Mouse (Mus musculus) kidney, postnatal 14 days (tissue): ENCODE measurements around the gene Clmp.
A peak's percentile ranks its signal among the peaks of the same experiment; 100 is the strongest.

Source experiments
- DNase-seq: peaks from one replicate; pipeline ENCODE4 v3.0.0; 2022; ENCODE audit warnings: mixed read lengths

Clmp gene

GRCm38 (mm10) chr9:40685801-40686420 is at the start of gene Clmp:
Clmp (plus strand) TSS chr9:40685962.
- DNase-seq = peak; percentile 29

DNA sequence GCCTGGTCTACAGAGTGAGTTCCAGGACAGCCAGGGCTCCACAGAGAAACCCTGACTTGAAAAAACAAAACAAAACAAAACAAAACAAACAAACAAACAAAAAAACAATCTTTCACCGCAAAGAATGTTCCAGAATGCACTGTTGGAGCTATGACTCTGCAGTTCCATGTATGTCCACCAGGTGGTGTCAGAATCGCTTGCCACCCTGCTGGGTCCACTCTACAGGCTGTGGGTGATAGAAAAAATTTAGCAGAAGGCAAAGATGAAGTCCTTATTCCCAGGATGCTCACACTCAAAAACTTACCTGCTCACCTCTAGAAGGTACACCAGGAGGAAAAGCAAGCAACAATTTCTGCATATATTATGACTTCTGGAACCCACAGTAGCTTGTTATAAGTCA is 49.7 kb upstream of the Clmp start:
- peak; percentile 79 for DNase-seq

DNA sequence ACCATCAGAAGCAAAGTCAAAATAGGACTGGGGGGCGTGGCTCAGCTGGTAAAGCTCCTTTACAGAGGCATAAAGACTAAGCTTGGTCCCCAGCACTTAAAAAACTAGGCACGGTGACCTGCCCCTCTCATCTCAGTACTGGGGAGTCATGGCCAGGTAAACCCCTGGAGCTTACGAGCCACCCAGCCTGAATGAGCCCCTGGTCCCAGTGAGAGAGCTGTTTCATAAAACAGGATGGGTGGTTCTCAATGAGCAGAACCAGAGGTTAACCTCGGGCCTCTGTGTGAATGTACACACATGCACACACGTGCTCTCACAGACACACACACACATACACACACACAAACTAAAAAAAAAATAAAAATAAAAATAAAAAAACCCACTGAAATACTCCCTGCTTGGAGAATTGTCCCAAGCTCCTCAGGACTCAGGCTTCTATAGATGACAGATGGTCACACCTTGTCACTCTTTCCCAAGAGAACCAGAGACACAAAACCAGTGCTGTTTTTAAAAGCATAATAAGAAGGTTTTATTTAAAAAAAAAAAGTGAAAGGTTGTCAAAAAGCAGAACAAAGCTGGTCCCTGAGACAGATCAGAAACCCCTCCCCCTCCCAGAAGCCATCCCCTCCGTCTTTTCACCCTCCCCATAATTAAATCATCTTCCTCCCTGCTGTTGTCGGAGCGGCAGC is 47.9 kb upstream of the Clmp start:
- DNase-seq = no peak

DNA sequence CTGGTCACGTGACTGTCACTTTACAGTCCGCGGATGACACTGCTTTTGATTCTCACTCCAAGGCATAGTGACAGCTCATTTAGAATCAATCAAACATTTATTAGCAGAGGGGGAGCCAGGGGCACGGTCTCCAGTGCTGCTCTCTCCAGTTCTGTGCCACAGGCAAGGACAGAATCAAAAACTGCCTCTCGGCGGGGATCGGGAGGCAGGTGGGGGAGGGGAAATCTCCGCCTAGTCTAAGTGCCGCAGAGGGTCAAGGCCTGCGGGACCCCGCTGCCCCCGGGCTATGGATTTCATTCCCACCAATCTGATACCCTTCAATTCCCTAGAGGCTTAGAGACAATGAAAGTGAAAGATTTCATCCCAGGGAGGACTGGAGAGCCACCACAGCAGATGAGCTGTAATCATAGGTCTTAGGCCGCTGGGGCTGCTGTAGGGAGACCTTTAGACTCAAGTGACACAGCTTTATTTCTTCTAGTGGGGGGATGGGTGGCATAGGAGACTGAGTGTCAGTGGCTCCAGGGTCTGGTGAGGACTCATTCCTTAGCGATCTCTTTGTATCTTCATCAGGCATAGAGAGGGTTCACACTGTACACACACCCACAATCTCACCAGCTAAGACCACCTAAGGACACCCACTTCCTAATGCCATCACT is 47.2 kb upstream of the Clmp start:
- peak; percentile 51 for DNase-seq

GRCm38 (mm10) chr9:40639536-40640187 is 46.1 kb upstream of the Clmp start:
- DNase-seq = peak; percentile 15

- DNase-seq = no peak
Measured at GRCm38 (mm10) chr9:40641318-40641717, 44.4 kb upstream of the Clmp start.

DNA sequence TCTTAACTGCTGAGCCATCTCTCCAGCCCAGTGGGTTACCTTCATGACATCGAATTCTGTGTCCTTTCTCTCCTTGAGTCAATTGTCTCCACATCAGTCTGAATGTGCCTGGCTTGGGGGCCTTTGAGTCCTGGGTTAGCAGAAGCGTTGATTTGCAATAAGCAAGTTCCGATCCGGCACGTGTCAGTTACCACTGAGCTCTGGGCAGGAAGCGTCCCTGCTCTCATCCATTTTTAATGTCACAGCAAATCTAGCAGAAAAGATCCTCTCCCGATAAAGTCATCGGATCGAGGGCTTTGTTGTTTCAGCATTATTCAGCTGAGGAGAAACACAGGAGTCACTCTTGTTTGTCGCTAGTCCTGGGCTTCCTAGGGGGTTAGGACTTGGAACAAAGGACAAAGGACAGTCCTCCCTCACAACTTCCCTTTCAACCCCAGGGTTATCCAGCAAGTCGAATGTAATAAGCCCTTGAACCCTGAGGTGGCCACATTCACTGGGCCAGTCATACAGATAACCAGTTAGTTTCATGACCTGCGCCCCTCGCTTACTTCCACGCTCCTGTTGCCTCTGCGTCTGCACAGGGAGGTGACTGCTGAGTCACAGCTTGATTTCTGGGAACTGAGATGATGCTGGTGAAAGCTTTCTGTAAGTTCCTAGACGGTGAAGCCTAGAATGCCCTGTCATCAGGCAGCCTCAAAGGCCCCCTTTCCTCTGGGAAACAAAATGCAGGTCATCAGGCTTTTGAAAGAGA is 43.1 kb upstream of the Clmp start:
- no peak for DNase-seq

DNA sequence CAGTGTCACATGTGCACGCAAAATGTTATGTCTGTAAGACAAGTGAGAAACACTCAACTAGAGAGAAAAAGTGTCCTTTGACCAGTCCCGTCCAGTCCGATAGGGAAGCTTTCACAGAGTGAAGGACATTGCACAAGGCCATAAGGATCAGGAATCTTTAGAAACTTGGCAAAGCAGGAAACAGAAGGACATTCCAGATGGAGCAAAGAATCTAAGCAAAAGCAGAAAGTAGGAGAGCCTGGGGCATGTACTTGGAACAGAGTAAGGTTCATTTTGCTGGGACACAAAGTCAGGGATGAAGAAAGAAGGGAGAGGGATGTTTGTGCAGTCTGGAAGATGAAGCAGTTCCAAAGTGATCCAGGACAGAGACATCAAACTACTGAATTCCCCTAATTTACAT is 36.3 kb upstream of the Clmp start:
- no peak for DNase-seq

- no peak for DNase-seq
Measured at GRCm38 (mm10) chr9:40649983-40650382, 35.8 kb upstream of the Clmp start.

GRCm38 (mm10) chr9:40651239-40651859 is 34.4 kb upstream of the Clmp start:
- peak; percentile 43 for DNase-seq

DNA sequence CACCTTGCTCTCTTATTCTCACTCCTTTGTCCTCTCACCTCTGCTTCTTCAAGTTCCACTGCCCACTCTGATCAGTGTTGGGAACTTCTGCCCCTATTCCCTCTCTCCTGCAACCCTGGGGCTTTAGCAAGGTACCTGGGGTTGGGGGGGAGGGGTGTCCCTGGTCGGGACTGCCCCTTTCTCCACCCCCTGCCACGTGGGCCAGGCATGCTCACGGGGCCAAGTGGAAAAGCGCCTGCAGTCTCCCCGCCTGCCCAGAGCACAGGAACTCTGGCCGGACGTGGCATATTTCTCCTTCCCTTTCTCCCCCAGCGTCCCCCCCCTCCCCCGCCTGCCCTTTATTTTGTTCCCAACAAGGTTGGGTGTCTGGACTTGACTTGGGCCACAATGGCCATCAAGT is 33.0 kb upstream of the Clmp start:
- DNase-seq = no peak

DNA sequence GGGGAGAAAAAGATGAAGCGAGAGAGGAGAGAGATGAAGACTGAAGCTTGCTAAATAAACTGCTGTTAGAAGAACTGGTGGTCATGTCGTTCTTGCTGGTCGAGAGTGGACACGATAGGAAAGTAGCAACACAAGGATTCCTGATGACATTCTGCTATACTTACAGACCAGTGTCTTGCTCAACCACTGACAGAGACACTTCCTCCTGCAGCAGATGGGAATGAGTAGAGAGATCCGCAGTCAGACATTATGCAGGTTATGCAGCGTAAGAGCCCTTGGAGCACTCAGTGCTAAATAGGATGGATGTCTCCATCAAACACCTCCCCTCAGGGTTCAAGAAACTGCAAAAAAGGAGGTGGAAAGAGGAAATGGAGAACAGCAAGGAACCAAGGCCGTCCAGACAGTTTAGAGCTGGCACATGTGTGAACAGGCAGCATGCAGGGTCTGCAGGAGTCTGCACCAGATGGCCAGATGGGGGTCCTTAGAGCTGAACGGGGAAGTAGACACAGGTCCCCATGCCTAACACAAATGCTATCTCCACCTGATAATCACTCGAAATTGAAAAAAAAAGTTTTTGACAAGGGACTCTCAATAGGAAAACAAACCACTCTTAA is 19.5 kb upstream of the Clmp start:
- DNase-seq = no peak

- DNase-seq = no peak
Measured at GRCm38 (mm10) chr9:40670313-40670712, 15.4 kb upstream of the Clmp start, which contains the start of gene Gm21915. Gm21915 (plus strand) TSS chr9:40670613.

DNA sequence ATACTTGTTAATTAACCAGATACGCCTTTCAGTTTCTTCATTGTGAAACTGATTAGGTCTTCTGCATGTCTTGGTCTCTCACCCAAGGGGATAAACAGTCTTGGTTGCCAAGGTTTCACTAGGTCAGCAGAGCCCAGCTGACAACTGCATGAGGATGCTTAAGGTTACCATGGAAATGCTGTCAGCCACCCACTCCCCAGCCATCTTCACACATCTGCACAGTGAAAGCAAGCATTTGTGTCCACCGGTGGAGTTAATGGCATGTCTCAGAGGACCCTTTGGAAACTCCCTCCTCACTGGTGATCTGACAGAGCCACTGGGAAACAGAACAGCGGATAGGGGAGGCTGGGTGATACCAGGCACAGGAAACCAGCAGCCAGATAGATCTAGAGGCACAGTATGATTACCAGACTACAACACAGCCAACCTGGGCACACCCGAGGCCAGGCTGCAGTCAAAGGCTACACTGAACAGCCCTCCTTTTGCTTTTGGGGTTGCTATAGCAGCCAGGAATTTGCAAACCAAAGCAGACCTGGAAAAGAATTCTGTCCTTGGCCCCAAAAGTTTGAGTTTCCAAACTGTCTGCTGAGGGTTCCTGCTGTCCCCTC is 14.3 kb upstream of the Clmp start:
- DNase-seq = no peak

DNA sequence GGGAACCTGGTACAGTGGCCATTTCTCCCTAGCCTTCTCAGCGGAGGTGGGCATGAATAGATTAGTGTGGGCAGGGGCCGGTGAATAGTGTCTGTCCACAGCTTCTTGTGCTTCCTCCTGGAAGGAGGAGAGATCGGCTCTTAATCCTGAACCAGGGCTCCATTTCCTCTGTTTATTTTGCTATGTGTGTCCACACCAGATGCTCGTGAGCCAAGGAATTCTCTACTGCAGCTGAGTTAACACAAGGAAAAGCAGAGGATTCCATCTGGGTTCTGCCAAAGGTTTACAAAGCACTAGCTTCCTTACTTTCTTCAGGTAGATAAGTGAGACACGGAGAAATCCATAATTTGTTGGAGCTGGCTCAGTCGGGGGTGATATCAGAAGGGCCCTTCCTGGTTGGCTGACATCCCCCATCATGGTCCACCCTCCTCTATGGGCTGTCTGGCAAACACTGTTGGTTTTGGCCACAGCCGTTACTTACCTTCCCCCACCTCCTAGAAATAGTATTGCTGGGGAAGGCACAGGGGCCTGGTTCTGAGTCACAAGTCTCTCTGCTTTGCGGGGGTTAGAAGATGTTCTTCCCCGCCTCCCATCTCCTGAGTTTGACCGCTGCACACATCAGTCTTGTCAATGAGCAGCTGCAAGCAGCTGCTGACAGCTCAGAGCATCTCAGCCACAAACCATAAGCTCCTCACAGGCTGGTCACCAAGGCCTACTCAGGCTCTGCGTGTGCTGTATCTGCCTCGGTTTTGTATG is 10.4 kb upstream of the Clmp start:
- peak; percentile 56 for DNase-seq

DNA sequence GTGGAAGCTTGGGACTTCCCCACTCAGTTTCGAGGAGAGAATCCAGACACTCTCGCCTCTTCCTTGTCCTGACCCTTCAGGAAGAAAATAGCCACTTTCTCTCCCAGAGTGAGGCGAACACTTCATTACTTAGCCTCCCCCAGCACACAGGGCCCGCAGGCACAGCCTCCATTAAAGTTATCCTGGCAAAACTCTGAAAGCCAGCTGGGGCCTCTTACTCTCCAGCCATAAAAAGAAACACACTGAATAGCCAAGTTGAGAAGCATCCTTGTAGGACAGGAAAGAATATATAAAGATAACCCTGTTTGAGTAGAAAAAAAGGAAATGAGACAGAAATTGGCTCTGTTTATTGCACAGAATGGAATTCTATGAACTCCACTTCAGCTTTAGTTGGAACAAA is 7.1 kb upstream of the Clmp start:
- DNase-seq = no peak

DNA sequence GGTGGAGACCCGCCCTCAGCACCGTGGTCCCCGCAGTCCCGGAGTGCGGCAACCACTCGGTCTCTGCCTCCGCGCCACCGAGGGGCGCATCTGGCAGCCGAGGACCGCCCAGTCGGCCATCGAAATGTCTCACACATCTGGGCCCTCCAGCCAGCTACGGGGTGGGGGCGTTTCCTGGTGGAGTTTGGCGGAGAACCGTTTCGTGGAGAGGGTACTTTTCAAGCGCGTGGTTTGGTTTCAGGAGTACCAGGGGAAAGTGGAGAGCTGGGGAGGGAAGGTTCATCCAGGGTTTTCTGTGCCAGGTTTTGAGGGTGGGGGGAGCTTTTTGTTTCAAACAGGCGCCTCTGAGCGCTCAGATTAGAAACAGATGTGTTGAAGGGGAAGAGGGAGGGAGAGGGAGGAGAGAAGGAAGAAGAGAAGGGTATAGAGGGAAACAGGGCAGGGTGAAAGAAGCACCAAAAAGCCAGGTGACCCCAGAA is 698 bp downstream of the Clmp start:
- peak; percentile 23 for DNase-seq

DNA sequence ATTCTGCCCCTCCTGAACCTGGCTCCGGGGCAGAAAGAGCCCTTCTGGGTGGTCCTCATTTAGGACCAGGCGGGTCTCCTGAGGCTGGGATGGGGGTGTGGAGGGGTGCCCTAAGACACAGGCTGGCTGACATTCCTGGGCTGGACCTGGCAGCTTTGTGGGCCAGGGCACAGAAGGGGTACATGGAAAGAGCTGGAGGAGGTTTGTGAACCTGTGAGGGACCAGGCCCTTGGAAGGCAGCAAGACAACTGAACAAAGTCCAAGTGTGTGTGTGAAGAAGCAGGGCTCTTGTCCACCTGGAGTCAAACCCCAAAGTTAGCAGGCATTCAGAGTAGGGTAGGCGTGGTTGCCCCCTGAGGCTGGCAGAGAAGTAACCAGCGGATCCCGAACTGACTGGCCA is 1.3 kb downstream of the Clmp start:
- no peak for DNase-seq

GRCm38 (mm10) chr9:40687553-40687952 is 1.8 kb downstream of the Clmp start:
- no peak for DNase-seq

DNA sequence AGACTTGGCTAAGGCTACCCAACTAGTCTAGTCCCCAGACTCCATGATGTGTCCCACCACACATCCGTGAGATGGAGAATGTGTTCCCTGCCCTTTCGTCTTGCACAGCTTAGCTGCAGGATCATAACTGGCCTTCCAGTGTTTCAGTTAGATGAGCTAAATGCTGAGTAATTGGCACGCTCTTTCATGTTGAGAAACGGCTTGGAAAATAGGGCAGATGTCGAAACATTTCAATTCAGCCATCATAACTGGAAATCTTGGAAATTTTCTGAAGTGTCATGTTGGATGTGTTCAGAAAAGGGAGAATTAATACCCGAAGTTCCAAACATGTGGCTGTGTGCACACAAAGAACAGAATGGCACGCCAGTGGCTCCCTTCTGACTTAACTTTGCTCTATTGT is 4.7 kb downstream of the Clmp start:
- DNase-seq = no peak

GRCm38 (mm10) chr9:40693026-40693425 is 7.3 kb downstream of the Clmp start:
- DNase-seq = no peak
